Mouse (Mus musculus): Measurements from ENCODE around the gene Fam173b. TPM values are rescaled to one million over a fixed set of nuclear protein-coding genes. Genes with fewer than 3 reads are reported as not detected.

The Fam173b gene
- total and polyA plus RNA-seq, 2 experiments from 2014 or later, result 7.0 to 10.7 TPM

GRCm38 (mm10) chr15:31586519-31586918, 15.1 kb upstream of the Fam173b start:
- peak; percentile 63 for ATAC-seq
- WGBS, result 5% methylated on average over 4 of the region's 4 CpGs
- no peaks in the 10 kb centered on the region for H3K4me1 ChIP-seq (ENCODE audit: insufficient read depth)

GRCm38 (mm10) chr15:31587789-31588188, 13.9 kb upstream of the Fam173b start:
- Histone ChIP-seq H3K9ac (no peak overlapping the region), H3K27me3 (ENCODE audit: insufficient read depth, low read length) (no peaks in the 10 kb centered on the region), H3K4me2 (ENCODE audit: low read depth) (no peak overlapping the region), H3K4me3 (ENCODE audit: low read depth, low read length) (no peak overlapping the region), H3K27ac (ENCODE audit: low read depth, low read length) (no peak overlapping the region), H3K4me1 (ENCODE audit: insufficient read depth) (no peaks in the 10 kb centered on the region), H3K36me3 (ENCODE audit: insufficient read depth) (peaks cover 39% of the 10 kb centered on the region), H3K9me3 (ENCODE audit: low read length) (no peaks in the 10 kb centered on the region)
- no peak for DNase-seq
- TF ChIP-seq CTCF (IDR thresholded peaks at IDR 0.05; ENCODE audit: low read depth), result no peak
- no peak for ATAC-seq
- 75% methylated on average over 2 of the region's 2 CpGs for WGBS

More at GRCm38 (mm10) chr15:31586519-31586918, 15.1 kb upstream of the Fam173b start:
- no peak overlapping the region for H3K4me3 ChIP-seq (ENCODE audit: low read depth, low read length)
- no peak overlapping the region for H3K27ac ChIP-seq (ENCODE audit: low read depth, low read length)
- DNase-seq, result peak; percentile 91
- H3K27me3 ChIP-seq (ENCODE audit: insufficient read depth, low read length), result no peaks in the 10 kb centered on the region
- TF ChIP-seq CTCF (IDR thresholded peaks at IDR 0.05; ENCODE audit: low read depth), result peak; percentile 98
- no peaks in the 10 kb centered on the region for H3K9me3 ChIP-seq (ENCODE audit: low read length)
- H3K4me2 ChIP-seq (ENCODE audit: low read depth), result no peak overlapping the region
- H3K9ac ChIP-seq, result no peak overlapping the region
- peaks cover 26% of the 10 kb centered on the region for H3K36me3 ChIP-seq (ENCODE audit: insufficient read depth)

DNA sequence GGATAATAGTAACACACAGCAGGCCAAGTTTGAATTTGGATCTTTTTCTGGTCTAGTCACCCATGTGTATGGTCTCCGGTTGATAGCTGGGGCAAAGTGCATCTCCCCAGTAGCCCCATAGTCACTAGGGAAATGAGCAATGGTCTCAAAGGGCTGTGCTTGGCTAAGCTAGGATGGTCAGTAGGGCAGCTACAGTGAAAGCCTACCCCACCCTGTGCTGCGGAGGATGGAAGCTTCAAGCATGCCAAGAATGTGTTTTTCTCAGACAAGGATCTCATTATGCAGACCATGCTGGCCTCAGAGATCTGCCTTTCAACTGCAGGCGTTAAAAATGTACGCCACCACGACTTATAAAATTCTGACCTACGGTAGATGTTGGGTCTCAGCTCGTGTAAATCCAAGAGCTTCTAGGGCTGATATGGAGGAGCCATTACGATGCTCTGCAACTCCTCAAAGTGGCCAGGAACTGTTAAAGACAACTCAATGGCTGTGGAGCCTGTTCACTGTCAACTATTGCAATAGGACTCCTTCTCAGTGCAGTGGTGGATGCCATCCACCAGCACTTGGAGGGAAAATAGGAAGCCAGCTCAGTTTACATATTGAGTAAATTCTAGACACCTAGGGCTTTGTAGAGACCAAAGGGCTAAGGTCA, 12.5 kb upstream of the Fam173b start:
- no peak overlapping the region for H3K4me3 ChIP-seq (ENCODE audit: low read depth, low read length)
- H3K4me1 ChIP-seq (ENCODE audit: insufficient read depth), result no peaks in the 10 kb centered on the region
- no peak overlapping the region for H3K27ac ChIP-seq (ENCODE audit: low read depth, low read length)
- H3K9me3 ChIP-seq (ENCODE audit: low read length), result no peaks in the 10 kb centered on the region
- WGBS, result 62% methylated on average over 8 of the region's 8 CpGs
- DNase-seq (no peak), ATAC-seq (0 out of 2 replicates have a peak, but pooled peaks have one; percentile 7)
- no peak overlapping the region for H3K4me2 ChIP-seq (ENCODE audit: low read depth)
- no peak overlapping the region for H3K9ac ChIP-seq
- no peak for TF ChIP-seq CTCF (IDR thresholded peaks at IDR 0.05; ENCODE audit: low read depth)
- H3K36me3 ChIP-seq (ENCODE audit: insufficient read depth), result peaks cover 52% of the 10 kb centered on the region
- no peaks in the 10 kb centered on the region for H3K27me3 ChIP-seq (ENCODE audit: insufficient read depth, low read length)

- 91% methylated on average over 5 of the region's 5 CpGs for WGBS
- H3K9ac ChIP-seq, result no peak overlapping the region
- no peak for DNase-seq
- H3K27ac ChIP-seq (ENCODE audit: low read depth, low read length), result no peak overlapping the region
- peaks cover 63% of the 10 kb centered on the region for H3K36me3 ChIP-seq (ENCODE audit: insufficient read depth)
- no peaks in the 10 kb centered on the region for H3K4me1 ChIP-seq (ENCODE audit: insufficient read depth)
- no peak overlapping the region for H3K4me3 ChIP-seq (ENCODE audit: low read depth, low read length)
- no peaks in the 10 kb centered on the region for H3K27me3 ChIP-seq (ENCODE audit: insufficient read depth, low read length)
- ATAC-seq, result no peak
- TF ChIP-seq CTCF (IDR thresholded peaks at IDR 0.05; ENCODE audit: low read depth), result no peak
- H3K9me3 ChIP-seq (ENCODE audit: low read length), result no peaks in the 10 kb centered on the region
- H3K4me2 ChIP-seq (ENCODE audit: low read depth), result no peak overlapping the region
These were observed 11.5 kb upstream of the Fam173b start for GRCm38 (mm10) chr15:31590176-31590575.

- H3K9me3 ChIP-seq (ENCODE audit: low read length), result no peaks in the 10 kb centered on the region
- H3K4me3 ChIP-seq (ENCODE audit: low read depth, low read length), result no peak overlapping the region
These were observed 9.1 kb upstream of the Fam173b start for GRCm38 (mm10) chr15:31592531-31592930.

GRCm38 (mm10) chr15:31594260-31594659, 7.4 kb upstream of the Fam173b start:
- no peak overlapping the region for H3K4me3 ChIP-seq (ENCODE audit: low read depth, low read length)
- no peaks in the 10 kb centered on the region for H3K27me3 ChIP-seq (ENCODE audit: insufficient read depth, low read length)
- no peak for ATAC-seq
- no peak for TF ChIP-seq CTCF (IDR thresholded peaks at IDR 0.05; ENCODE audit: low read depth)
- H3K4me2 ChIP-seq (ENCODE audit: low read depth), result no peak overlapping the region
- H3K9me3 ChIP-seq (ENCODE audit: low read length), result no peaks in the 10 kb centered on the region
- DNase-seq, result no peak
- H3K4me1 ChIP-seq (ENCODE audit: insufficient read depth), result no peaks in the 10 kb centered on the region
- no peak overlapping the region for H3K27ac ChIP-seq (ENCODE audit: low read depth, low read length)
- no peak overlapping the region for H3K9ac ChIP-seq
- WGBS, result 86% methylated on average over 14 of the region's 14 CpGs
- H3K36me3 ChIP-seq (ENCODE audit: insufficient read depth), result peaks cover 73% of the 10 kb centered on the region

More at GRCm38 (mm10) chr15:31592531-31592930, 9.1 kb upstream of the Fam173b start:
- Histone ChIP-seq H3K9ac (no peak overlapping the region), H3K36me3 (ENCODE audit: insufficient read depth) (peaks cover 75% of the 10 kb centered on the region), H3K27ac (ENCODE audit: low read depth, low read length) (no peak overlapping the region), H3K4me1 (ENCODE audit: insufficient read depth) (no peaks in the 10 kb centered on the region), H3K27me3 (ENCODE audit: insufficient read depth, low read length) (no peaks in the 10 kb centered on the region), H3K4me2 (ENCODE audit: low read depth) (no peak overlapping the region)
- ATAC-seq (no peak), DNase-seq (no peak)
- TF ChIP-seq CTCF (IDR thresholded peaks at IDR 0.05; ENCODE audit: low read depth), result no peak
- WGBS, result 86% methylated on average over 8 of the region's 8 CpGs

- Histone ChIP-seq H3K4me2 (ENCODE audit: low read depth) (no peak overlapping the region), H3K9ac (no peak overlapping the region), H3K4me3 (ENCODE audit: low read depth, low read length) (no peak overlapping the region), H3K36me3 (ENCODE audit: insufficient read depth) (peaks cover 59% of the 10 kb centered on the region), H3K27me3 (ENCODE audit: insufficient read depth, low read length) (no peaks in the 10 kb centered on the region), H3K4me1 (ENCODE audit: insufficient read depth) (peaks cover 13% of the 10 kb centered on the region; the same call in 1 of the 2 replicates), H3K27ac (ENCODE audit: low read depth, low read length) (no peak overlapping the region), H3K9me3 (ENCODE audit: low read length) (no peaks in the 10 kb centered on the region)
- DNase-seq (no peak), ATAC-seq (no peak)
- WGBS, result 84% methylated on average over 7 of the region's 7 CpGs
- no peak for TF ChIP-seq CTCF (IDR thresholded peaks at IDR 0.05; ENCODE audit: low read depth)
These were observed 6.0 kb upstream of the Fam173b start for GRCm38 (mm10) chr15:31595651-31596050.
